Mouse (Mus musculus) C2C12 (cell line): Measurements from ENCODE around the gene Brox. TPM values are rescaled to one million over a fixed set of nuclear protein-coding genes. Genes with fewer than 3 reads are reported as not detected.
"Not testable (repeated sequence)": the region's sequence is repeated elsewhere in the genome, so short reads cannot be mapped to it uniquely, and the experiment has no call there.

Source experiments
- H3K27me3 ChIP-seq: one replicate; pipeline ENCODE4 v1.6.1; 2011; ENCODE audit not compliant: control insufficient read depth, insufficient read depth, insufficient read length
- H3K36me3 ChIP-seq: one replicate; pipeline ENCODE4 v1.6.1; 2011; ENCODE audit not compliant: control insufficient read depth, insufficient read depth
- H3K4me3 ChIP-seq: one replicate; pipeline ENCODE4 v1.5.1; 2011; ENCODE audit warnings: mild to moderate bottlenecking, control low read depth; ENCODE audit not compliant: poor library complexity, insufficient read depth, severe bottlenecking
- H3K79me2 ChIP-seq: one replicate; pipeline ENCODE4 v1.6.1; 2011; ENCODE audit not compliant: control insufficient read depth, insufficient read depth
- H3K79me3 ChIP-seq: one replicate; pipeline ENCODE4 v1.6.1; 2011; ENCODE audit warnings: low read depth, control low read depth
- H3ac ChIP-seq: one replicate; pipeline ENCODE3; 2011; ENCODE audit warnings: low read depth; ENCODE audit not compliant: control insufficient read depth, insufficient read length
- CEBPB ChIP-seq: IDR thresholded peaks from one replicate; pipeline ENCODE4 v1.6.1; 2011; ENCODE audit warnings: low read depth, mild to moderate bottlenecking, control low read depth, moderate library complexity
- CTCF ChIP-seq: IDR thresholded peaks from one replicate; pipeline ENCODE4 v1.5.1; 2011; ENCODE audit not compliant: control insufficient read depth, insufficient read depth, insufficient read length
- FOSL1 ChIP-seq: IDR thresholded peaks from one replicate; pipeline ENCODE4 v1.8.0; 2011; ENCODE audit warnings: mild to moderate bottlenecking, low read length; ENCODE audit not compliant: poor library complexity, insufficient read depth, severe bottlenecking
- MAX ChIP-seq: IDR thresholded peaks from one replicate; pipeline ENCODE4 v1.6.1; 2011; ENCODE audit warnings: mild to moderate bottlenecking, control low read depth
- MYOD1 ChIP-seq: IDR thresholded peaks from one replicate; pipeline ENCODE4 v1.6.1; 2011; ENCODE audit warnings: low read depth; ENCODE audit not compliant: control insufficient read depth, insufficient read length
- MYOG ChIP-seq: IDR thresholded peaks from one replicate; pipeline ENCODE4 v1.6.1; 2011; ENCODE audit not compliant: control insufficient read depth, insufficient read length; ENCODE audit errors: extremely low read depth
- USF1 ChIP-seq: IDR thresholded peaks from one replicate; pipeline ENCODE4 v1.6.1; 2011; ENCODE audit warnings: low read depth, mild to moderate bottlenecking, control low read depth, moderate library complexity
- long read RNA-seq, 2 experiments: library from polyadenylated mRNA; unstranded; transcript quantifications; one replicate each; pipeline ENCODE4 v2.0.0; 2019 to 2020
- polyA plus RNA-seq: library from polyadenylated mRNA; unstranded; fragments of >200 nt; fragmentation: generic; extraction: Trizol; gene quantifications from one replicate; pipeline ENCODE4 v1.2.1, GENCODE M21; 2012; ENCODE audit warnings: missing spikeins

Gene Brox
- polyA plus RNA-seq = 17.3 TPM
- long read RNA-seq, experiment 1, transcript Brox-201 (14 exons, 3,430 nt) = major isoform, 19 of 40 reads
- long read RNA-seq, experiment 1, transcript Brox-202 (14 exons, 3,413 nt) = minor isoform, 8 of 40 reads
- long read RNA-seq, experiment 1, partial matches to known transcripts = 1 of 40 reads
- long read RNA-seq, experiment 1, other reads (novel, unspliced or antisense) = 12 of 40 reads
- long read RNA-seq, experiment 2, transcript Brox-201 (14 exons, 3,430 nt) = major isoform, 199 of 346 reads
- long read RNA-seq, experiment 2, transcript Brox-202 (14 exons, 3,413 nt) = minor isoform, 63 of 346 reads
- long read RNA-seq, experiment 2, partial matches to known transcripts = 5 of 346 reads
- long read RNA-seq, experiment 2, other reads (novel, unspliced or antisense) = 78 of 346 reads

DNA sequence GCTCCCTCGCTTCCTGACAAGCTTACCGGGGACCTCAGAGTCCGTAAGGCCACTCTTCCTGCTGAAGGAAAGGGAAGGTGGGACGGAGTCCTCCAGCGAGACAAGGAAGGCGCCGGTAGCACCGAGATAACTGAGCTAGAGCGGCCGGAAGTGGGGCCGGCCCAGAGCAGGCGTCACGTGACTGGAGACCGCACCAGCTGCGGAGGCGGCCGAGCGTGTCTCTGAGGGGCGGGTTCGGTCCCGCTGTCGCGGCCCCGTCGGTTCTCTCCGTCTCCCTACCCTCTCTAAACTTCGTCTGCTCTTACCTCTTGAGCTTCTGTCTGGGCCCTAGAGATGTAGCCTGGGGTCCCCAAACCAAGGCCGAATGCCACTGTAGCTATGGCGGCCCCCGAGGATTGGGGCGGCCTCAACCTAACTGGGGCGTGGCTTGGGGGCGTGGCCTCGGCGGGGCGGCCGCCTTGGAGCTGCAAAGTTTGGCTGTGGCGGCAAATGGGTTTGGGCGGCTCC lies at the start of gene Brox:
Gene Brox (minus strand): TSS at position 393 of the 507 bp plus-strand sequence.
- Histone ChIP-seq H3K36me3 (peaks cover 20% of the 10 kb centered on the region), H3K4me3 (peak within 1 kb of the TSS; percentile 45), H3K79me2 (peaks cover 60% of the 10 kb centered on the region), H3K27me3 (no peaks in the 10 kb centered on the region), H3K79me3 (peaks cover 30% of the 10 kb centered on the region), H3ac (peak within 1 kb of the TSS; percentile 96)
- TF ChIP-seq MAX (peak; percentile 66), USF1 (peak; percentile 98), FOSL1 (no peak)

DNA sequence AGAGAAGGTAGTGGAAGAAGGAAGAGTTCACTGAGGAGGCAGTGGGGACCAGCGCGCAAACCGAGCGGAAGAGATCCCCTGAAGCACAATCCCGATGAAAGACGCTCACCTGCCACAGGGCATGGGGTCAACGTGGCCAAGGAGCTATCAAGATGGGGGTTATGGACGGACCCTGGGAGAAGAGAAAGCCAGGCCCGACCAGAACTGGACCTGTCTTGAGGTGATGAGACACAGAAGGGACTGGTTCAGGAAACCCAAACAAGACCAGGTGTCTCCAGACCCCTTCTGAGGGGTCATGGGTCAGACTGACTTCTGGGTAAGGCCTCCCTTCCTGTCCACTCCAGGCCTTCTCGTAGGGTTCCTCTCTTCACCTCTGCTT lies 48.7 kb upstream of the Brox start:
- Histone ChIP-seq H3K27me3 (no peaks in the 10 kb centered on the region), H3K79me3 (peaks cover 20% of the 10 kb centered on the region), H3K36me3 (peaks cover 55% of the 10 kb centered on the region), H3K79me2 (peaks cover 34% of the 10 kb centered on the region), H3K4me3 (peak overlapping the region; percentile 82), H3ac (peak overlapping the region; percentile 79)
- TF ChIP-seq CEBPB (no peak), CTCF (no peak), MAX (no peak), MYOD1 (no peak)

DNA sequence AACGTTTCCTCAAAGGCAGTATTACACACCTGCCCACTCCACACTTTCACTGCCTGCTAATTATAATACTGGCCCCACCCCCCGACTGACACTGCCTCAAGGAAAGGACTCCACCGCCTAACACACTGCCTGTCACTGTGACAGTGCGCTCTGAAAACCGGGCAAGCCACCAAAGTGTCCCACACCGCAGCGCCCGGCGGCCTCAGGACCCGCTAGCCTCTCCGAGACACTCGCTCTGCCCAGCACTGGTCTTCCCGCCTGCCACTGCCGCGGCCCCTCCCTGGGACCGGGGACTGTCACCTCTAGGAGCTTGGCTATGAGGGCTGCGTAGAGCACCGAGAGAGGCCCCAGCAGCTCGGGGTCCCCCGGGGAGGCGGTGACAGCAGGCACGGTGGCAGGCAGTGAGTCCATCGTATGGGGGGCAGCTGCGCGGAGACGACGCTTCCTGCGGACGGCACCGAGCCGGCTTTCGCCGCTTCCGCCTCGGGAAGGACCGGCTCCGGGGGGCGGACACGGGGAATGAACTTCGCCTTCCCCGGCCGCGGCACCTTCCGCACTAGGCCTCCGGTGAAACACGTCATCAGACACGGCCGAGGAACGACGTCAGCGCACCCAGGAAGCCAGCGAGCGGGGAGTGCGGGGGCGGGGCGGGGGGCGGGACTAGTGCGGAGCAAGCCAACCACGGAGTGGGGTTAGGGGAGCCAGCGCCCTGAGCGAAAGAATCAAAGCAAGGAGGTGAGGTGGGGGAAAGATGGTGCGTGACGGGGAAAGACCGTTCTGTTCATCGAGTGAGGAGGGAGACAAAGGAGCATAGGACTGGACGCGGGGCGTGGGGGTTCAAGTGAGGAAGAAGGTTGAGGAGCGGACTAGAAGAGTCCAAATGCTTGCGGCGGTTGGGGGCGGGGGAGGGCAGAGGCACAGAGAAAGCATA lies 48.1 kb upstream of the Brox start:
- H3K36me3 ChIP-seq = peaks cover 55% of the 10 kb centered on the region

DNA sequence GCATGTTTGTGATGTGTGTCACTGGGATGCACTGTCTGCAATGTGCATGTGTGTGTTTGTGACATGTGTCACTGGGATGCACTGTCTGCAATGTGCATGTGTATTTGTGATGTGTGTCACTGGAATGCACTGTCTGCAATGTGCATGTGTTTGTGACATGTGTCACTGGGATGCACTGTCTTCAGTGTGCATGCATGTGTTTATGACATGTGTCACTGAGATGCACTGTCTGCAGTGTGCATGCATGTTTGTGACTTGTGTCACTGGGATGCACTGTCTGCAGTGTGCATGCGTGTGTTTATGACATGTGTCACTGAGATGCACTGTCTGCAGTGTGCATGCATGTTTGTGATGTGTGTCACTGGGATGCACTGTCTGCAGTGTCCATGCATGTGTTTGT lies 45.8 kb upstream of the Brox start:
- not testable (repeated sequence) for H3K27me3 ChIP-seq, H3ac ChIP-seq, H3K4me3 ChIP-seq
- Histone ChIP-seq H3K79me3 (peaks cover 19% of the 10 kb centered on the region), H3K36me3 (peaks cover 58% of the 10 kb centered on the region), H3K79me2 (peaks cover 34% of the 10 kb centered on the region)

More for the DNA sequence above, 48.1 kb upstream of the Brox start:
- Histone ChIP-seq H3K79me3 (peaks cover 20% of the 10 kb centered on the region), H3K79me2 (peaks cover 34% of the 10 kb centered on the region), H3K4me3 (peak overlapping the region; percentile 82), H3K27me3 (no peaks in the 10 kb centered on the region), H3ac (peak overlapping the region; percentile 98)
- TF ChIP-seq CTCF = no peak
- TF ChIP-seq MYOD1 = no peak
- no peak for TF ChIP-seq MAX
- no peak for TF ChIP-seq MYOG
- TF ChIP-seq CEBPB = no peak
- TF ChIP-seq USF1 = no peak
- no peak for TF ChIP-seq FOSL1

DNA sequence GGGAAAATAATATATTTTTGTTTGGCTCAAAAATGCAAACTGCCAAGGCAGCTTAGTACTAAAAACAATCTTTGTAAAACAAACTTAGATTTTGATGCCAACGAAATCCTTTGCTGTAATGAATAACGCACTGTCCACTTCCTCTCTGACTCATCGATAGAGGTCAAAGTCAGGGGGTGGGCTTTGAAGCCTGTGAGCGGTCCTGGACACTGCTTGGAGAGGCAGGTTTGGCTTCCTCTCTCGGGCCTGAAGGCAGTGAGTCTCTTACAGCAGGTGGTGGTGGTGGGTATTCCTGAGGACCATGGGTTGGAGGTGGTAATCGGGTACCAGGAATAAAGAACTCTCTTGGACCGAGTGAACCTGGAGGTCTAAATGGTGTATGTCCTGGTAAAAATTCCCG lies 30.1 kb upstream of the Brox start:
- Histone ChIP-seq H3K79me2 (no peaks in the 10 kb centered on the region), H3K27me3 (no peaks in the 10 kb centered on the region), H3K4me3 (no peak overlapping the region), H3K36me3 (peaks cover 91% of the 10 kb centered on the region), H3K79me3 (no peaks in the 10 kb centered on the region), H3ac (no peak overlapping the region)
- TF ChIP-seq MYOG (no peak), MYOD1 (no peak), FOSL1 (no peak)

DNA sequence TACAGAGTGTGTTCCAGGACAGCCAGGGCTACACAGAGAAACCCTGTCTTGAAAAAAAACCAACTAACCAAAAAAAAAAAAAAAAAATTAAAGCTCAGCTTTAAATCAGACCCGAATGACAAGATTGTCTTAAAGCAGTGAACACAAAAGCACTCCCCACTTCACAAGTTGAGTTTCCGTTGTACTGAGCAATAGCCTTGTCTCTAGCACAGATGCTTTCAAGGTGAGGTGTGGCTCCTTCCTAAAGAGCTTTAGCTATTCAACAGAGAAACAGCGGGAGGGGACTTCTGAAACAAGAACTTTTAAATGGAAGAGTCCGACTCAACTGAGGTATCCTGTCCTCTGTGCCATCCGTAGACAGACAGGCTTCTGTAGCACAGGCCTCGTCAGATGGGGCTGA lies 27.4 kb upstream of the Brox start:
- no peaks in the 10 kb centered on the region for H3K79me3 ChIP-seq
- no peak overlapping the region for H3ac ChIP-seq
- H3K36me3 ChIP-seq = peaks cover 86% of the 10 kb centered on the region
- H3K27me3 ChIP-seq = no peaks in the 10 kb centered on the region
- no peak overlapping the region for H3K4me3 ChIP-seq
- TF ChIP-seq MYOD1 (no peak), MYOG (no peak), CEBPB (no peak), MAX (no peak), CTCF (no peak), USF1 (no peak), FOSL1 (no peak)
- H3K79me2 ChIP-seq = no peaks in the 10 kb centered on the region
